8 mouse cellular contexts compared by ENCODE assay signal in genomic region chr12:86890091-86890720, GRCm38 (mm10). TPM values are rescaled to one million over a fixed set of nuclear protein-coding genes. Genes with fewer than 3 reads are reported as not detected.
DNase-seq lines count a peak whose midpoint lies in the region; ATAC-seq and TF ChIP-seq lines count a peak whose summit lies in the region.

No protein-coding gene starts in this region.

- H3K27me3 ChIP-seq in liver, adult 2 months (ENCODE audit: control insufficient read depth, insufficient read depth, low read length) = no peaks in the 10 kb centered on the region
- H3K27me3 ChIP-seq in forebrain, embryonic 16.5 days (replicated peaks; ENCODE audit: control insufficient read depth, insufficient read depth, low read length) = no peaks in the 10 kb centered on the region

- no peaks in the 10 kb centered on the region for H3K79me2 ChIP-seq in liver, adult 2 months (ENCODE audit: control insufficient read depth, insufficient read depth, low read length)

- H3K4me2 ChIP-seq in forebrain, embryonic 16.5 days (ENCODE audit: low read length) = no peak overlapping the region; the same call in 1 of the 2 replicates

- 20% methylated on average over 12 of the region's 12 CpGs for whole genome bisulfite sequencing in liver, adult 2 months
- WGBS in forebrain, embryonic 16.5 days = 54% methylated on average over 12 of the region's 12 CpGs
- 59% methylated on average over 12 of the region's 12 CpGs for WGBS in olfactory bulb, adult 2 months

- peaks cover 31% of the 10 kb centered on the region for H3K4me1 ChIP-seq in liver, adult 2 months (ENCODE audit: control insufficient read depth, insufficient read depth, low read length)
- peaks cover 84% of the 10 kb centered on the region for H3K4me1 ChIP-seq in forebrain, embryonic 16.5 days (replicated peaks; ENCODE audit: control insufficient read depth, insufficient read depth, low read length)
- H3K4me1 ChIP-seq in olfactory bulb, adult 2 months (ENCODE audit: control insufficient read depth, insufficient read depth, low read length) = peaks cover 53% of the 10 kb centered on the region

- peak overlapping the region; percentile 59 for H3K9ac ChIP-seq in liver, adult 2 months (ENCODE audit: low read depth, low read length)
- peak overlapping the region; percentile 47; the same call in 1 of the 2 replicates for H3K9ac ChIP-seq in forebrain, embryonic 16.5 days (replicated peaks; ENCODE audit: low read depth, low read length)

- no peak overlapping the region for H3K4me3 ChIP-seq in liver, adult 2 months (ENCODE audit: insufficient read depth, low read depth, low read length)
- H3K4me3 ChIP-seq in forebrain, embryonic 16.5 days (replicated peaks; ENCODE audit: low read length) = no peak overlapping the region
- no peak overlapping the region for H3K4me3 ChIP-seq in olfactory bulb, adult 2 months (ENCODE audit: insufficient read depth, low read depth, low read length)

- H3K27ac ChIP-seq in liver, adult 2 months (replicated peaks; ENCODE audit: insufficient read depth, low read depth, low read length) = peak overlapping the region; percentile 87
- H3K27ac ChIP-seq in forebrain, embryonic 16.5 days (ENCODE audit: low read length) = peak overlapping the region; percentile 100
- peak overlapping the region; percentile 63 for H3K27ac ChIP-seq in olfactory bulb, adult 2 months (ENCODE audit: insufficient read depth, low read depth, low read length)

- DNase-seq in liver, adult 2 months (ENCODE audit: extremely low read depth, low read depth, low spot score) = peak; percentile 68
- no peak for DNase-seq in liver
- peak; percentile 55 to 69 for DNase-seq in kidney, postnatal 36 days
- no peak for DNase-seq in right cerebral cortex, postnatal 14 days
- DNase-seq in urinary bladder, postnatal 10 days (ENCODE audit: low spot score) = no peak

- H3K36me3 ChIP-seq in liver, adult 2 months (ENCODE audit: control insufficient read depth, insufficient read depth, low read length) = no peaks in the 10 kb centered on the region
- H3K36me3 ChIP-seq in forebrain, embryonic 16.5 days (ENCODE audit: control insufficient read depth, insufficient read depth) = no peaks in the 10 kb centered on the region

- TF ChIP-seq CTCF in liver, adult 2 months (IDR thresholded peaks at IDR 0.05; ENCODE audit: low read depth, low read length) = no peak
- no peak for TF ChIP-seq CTCF in olfactory bulb, adult 2 months (IDR thresholded peaks at IDR 0.05; ENCODE audit: insufficient read depth, low read depth, low read length)

- no peak for ATAC-seq in forebrain, embryonic 16.5 days
- no peak for ATAC-seq in monocyte, adult 5-6 weeks (replicated peaks; ENCODE audit: insufficient number of reproducible peaks, low FRiP score, low TSS enrichment, poor library complexity, severe bottlenecking)

- TF ChIP-seq POLR2A in liver, adult 2 months (IDR thresholded peaks at IDR 0.05; ENCODE audit: extremely low read depth, insufficient read depth, low read length) = no peak
- no peak for TF ChIP-seq POLR2A in olfactory bulb, adult 2 months (IDR thresholded peaks at IDR 0.05; ENCODE audit: insufficient read depth, low read depth, low read length)

- no peaks in the 10 kb centered on the region for H3K9me3 ChIP-seq in forebrain, embryonic 16.5 days (ENCODE audit: control insufficient read depth, low read length)

RNA-seq across cellular contexts. Expression of gene Irf2bpl, which starts 5.6 kb away (rescaled TPM):
- total RNA-seq in liver, adult 2 months (2014; rRNA removed) = 6.8 and 9.3 TPM in 2 replicates
- 10.5 and 10.8 TPM in 2 replicates for polyA plus RNA-seq in liver, adult 2 months (2012; rRNA removed)
- 67.0 and 74.0 TPM in 2 replicates for polyA plus RNA-seq in forebrain, embryonic 16.5 days (2015; fragmentation: Nextera tagmentation; extraction: Ambion mirVana)
- not detected in 2 replicates for polyA plus RNA-seq in olfactory bulb, adult 2 months (2012; ENCODE audit: insufficient read depth, insufficient read length, low replicate concordance, missing spikeins)
- 15.1 to 32.7 TPM (median 18.2 TPM) in 3 replicates for total RNA-seq in monocyte, adult 5-6 weeks (2017)

RNA-seq across cellular contexts. Expression of gene Cipc, which starts 56.6 kb away (rescaled TPM):
- total RNA-seq in liver, adult 2 months (2014; rRNA removed) = 15.7 and 26.4 TPM in 2 replicates
- 28.4 and 36.0 TPM in 2 replicates for polyA plus RNA-seq in liver, adult 2 months (2012; rRNA removed)
- polyA plus RNA-seq in forebrain, embryonic 16.5 days (2015; fragmentation: Nextera tagmentation; extraction: Ambion mirVana) = 61.5 and 62.7 TPM in 2 replicates
- 112 TPM in 1 of 2 replicates, not detected in the other for polyA plus RNA-seq in olfactory bulb, adult 2 months (2012; ENCODE audit: insufficient read depth, insufficient read length, low replicate concordance, missing spikeins)
- 25.1 to 34.7 TPM (median 25.9 TPM) in 3 replicates for total RNA-seq in monocyte, adult 5-6 weeks (2017)

Comparison
In these comparisons a context has a peak if more than half of its experiments do, and no peak if none do; other contexts are left out.
1. DNase-seq: peak in liver, adult 2 months (single experiment) and kidney, postnatal 36 days (2 of 2); none in liver (single experiment), right cerebral cortex, postnatal 14 days (single experiment) and urinary bladder, postnatal 10 days (single experiment).
2. RNA of gene Irf2bpl, which starts 5.6 kb away (polyA plus RNA-seq): 67.0 to 74.0 TPM in forebrain, embryonic 16.5 days and 10.5 to 10.8 TPM in liver, adult 2 months; not detected in olfactory bulb, adult 2 months; every median in the first group is over 10 times any median in the second.
3. Peak in every context shown above with its lines, with median percentiles within 50 percentile points of each other: H3K27ac ChIP-seq.